Mouse (Mus musculus) spleen, adult 12 weeks (tissue): Measurements from ENCODE around the gene Btnl1.

Experiments
- DNase-seq: peaks from one replicate; pipeline ENCODE4 v3.0.0; 2022; ENCODE audit warnings: low spot score

Btnl1 gene

DNA sequence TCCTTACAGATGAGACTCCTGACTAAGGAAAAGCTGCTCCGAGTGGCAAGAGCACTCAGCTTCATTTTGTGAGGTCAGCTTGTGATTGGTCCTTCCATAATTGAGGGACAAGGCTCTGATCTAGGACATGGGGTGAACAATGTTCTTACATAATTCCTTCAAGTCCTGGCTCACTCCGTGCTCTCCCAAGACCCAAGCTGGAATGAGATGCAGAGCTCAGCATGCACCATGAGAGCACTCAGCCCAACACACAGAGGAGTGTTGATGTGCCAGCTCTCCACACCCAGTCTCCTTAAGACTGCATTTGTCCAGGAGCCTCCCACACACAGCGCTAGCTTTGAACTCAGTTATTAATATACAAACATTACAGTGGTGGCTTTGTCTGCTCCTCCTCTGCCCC, 7.8 kb downstream of the Btnl1 start:
- DNase-seq, result no peak

DNA sequence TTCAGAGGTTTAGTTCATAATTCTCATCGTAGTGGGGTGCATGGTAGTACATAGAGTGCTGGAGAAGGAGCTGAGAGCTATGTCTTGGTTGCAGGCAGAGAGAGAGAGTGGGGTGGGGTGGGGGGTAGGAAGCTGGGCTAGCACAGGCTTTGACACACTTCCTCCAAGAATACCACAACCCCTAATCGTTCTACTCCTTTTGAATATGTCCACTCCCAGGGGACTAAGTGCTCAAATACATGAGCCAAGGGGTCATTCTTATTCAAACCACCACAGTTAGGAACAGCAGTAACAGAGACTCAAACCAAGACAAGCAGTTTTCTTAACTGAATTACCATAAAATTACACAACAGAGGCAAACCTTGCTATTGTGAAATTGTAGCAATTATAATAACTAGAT, 9.7 kb downstream of the Btnl1 start:
- DNase-seq, result no peak

- no peak for DNase-seq
Observed at GRCm38 (mm10) chr17:34388513-34388912, 11.6 kb downstream of the Btnl1 start.

DNA sequence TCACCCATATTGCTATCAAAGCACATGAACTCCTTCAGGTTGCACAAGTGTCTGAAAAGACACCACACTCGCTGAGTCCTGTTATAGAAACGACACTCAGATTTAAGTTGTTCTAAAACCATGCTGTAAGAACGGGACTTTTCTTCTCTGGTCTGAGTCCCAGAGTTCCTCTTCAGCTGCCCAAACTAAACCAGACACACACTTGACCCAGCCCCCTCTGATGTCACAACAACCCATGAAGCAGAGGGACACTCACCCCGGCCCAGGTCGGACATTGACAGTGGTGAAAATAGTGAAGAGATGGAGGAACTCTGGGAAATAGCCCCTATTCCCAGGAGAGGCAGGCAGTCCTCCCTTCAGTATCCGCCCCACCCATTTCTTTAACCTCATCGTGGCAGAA, 14.6 kb downstream of the Btnl1 start:
- DNase-seq, result no peak

DNA sequence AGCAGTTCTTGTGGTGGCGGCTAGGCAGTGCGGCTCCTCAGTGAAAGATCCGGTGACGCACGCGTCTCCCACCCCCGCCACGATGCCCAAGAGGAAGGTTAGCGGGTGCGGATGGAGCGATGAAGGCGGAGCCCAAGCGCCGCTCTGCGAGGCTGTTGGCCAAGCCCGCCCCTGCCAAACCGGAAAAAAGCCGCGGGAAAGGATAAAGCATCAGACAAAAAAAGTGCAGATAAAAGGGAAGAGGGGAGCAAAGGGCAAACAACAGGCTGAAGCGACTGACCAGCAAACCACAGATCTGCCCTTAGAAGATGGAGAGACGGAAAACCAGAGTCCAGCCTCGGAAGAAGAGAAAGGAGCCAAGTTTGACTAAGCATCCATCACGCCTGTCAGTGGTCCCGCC, 15.4 kb downstream of the Btnl1 start:
- no peak for DNase-seq

DNA sequence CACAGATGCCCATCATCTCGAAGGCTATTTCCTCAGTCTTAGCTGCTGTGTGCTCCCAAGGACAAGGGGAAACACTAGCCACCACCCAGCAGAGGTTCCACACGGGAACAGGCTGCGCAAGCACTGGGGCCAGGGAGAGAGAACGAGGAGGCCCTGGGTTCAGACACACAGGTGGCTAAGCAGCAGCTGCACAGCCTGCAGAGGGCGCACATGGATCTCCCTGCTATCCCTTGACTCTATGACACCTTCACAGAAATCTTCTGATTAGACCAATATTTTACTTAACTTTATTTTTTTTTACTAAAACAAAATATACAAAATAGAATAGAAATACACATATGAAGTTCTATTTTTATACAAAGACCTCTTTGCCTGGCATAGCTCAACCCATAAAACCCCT, 20.4 kb downstream of the Btnl1 start:
- DNase-seq, result no peak

DNA sequence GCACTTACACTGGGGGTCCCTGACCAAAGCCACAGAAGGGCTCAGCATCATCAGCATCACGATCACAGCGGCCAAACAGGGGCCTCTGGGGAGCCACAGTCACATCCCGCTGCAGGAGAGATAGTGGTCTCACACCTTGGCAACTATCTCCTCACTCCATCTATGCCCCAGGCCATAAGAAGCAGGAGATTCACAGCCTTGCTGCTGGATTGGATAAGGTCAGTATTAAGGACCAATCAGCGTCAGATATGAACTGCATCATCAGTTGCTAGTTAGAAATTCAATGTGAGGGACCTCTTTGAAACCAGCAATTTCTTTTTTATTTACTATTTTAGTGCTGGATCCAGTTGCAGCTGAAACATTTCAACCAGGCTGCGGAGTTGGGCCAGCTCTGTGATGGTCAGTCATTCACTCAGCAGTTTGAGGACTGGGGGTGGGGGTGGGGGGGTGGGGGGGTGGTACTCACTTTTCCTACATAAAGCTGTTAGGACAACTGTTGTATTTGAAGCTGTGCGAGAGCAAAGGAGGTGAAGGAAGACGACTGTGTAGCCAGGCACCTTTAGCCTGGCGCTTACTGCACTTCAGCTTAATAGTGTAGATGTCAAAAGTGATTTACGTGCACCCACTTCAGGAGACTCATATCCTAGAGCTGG, 21.3 kb downstream of the Btnl1 start:
- DNase-seq, result peak; percentile 49

DNA sequence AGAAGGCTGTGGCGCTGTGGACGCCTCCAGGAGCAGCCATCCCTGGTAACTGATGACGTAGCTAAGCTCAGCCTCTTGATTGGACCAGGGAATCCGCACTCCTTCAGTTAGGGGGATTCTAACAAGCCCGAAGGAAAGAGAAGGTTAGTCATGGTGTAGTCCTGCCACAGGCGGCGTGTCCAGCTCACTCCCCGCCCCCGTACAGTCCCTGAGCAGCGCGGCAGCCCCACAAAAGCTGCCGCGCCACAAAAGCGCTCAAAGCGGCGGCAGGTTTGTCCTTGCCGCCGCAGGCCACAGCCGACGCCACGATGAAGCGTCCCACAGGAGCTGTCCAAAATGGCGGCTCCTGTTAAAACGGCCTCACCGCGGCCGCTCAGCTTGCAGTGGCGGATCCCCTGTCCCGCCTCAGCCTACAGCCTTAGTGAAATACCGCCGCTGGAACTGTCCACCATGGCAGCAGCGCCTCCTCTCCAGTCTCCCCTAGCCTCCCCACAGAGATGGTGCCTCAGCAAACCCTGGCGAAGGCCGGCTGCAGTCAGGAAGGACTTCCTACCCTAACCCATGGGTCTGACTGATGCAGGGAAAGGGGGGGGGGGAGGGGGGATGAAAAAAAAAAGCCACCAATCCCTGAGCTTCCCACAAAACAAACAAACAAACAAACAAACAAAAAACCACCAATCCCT, 21.9 kb downstream of the Btnl1 start, which contains the start of gene BC051142:
Gene BC051142, plus strand, starts transcription at position 110 of the 683 bp plus-strand sequence.
- peak; percentile 59 for DNase-seq

DNA sequence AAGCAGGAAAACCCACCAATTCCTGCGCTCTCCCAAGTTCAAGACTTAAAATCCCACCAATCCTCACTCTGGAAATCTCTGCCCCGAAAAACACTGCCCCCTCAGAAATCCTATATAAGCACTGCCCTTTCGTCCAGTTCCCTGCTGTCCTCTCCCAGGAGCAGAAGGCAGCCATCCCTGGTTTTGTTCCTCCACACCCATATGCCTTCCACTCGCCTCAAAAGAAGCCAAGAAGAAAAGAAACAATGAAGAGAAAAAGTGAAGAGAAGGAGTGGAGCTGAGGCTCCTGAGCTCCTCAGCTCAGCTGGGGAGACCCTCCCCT, 22.4 kb downstream of the Btnl1 start:
- no peak for DNase-seq

GRCm38 (mm10) chr17:34411117-34411516, 34.2 kb downstream of the Btnl1 start:
- peak; percentile 53 for DNase-seq

- no peak for DNase-seq
Observed at GRCm38 (mm10) chr17:34420014-34420413, 43.1 kb downstream of the Btnl1 start.

DNA sequence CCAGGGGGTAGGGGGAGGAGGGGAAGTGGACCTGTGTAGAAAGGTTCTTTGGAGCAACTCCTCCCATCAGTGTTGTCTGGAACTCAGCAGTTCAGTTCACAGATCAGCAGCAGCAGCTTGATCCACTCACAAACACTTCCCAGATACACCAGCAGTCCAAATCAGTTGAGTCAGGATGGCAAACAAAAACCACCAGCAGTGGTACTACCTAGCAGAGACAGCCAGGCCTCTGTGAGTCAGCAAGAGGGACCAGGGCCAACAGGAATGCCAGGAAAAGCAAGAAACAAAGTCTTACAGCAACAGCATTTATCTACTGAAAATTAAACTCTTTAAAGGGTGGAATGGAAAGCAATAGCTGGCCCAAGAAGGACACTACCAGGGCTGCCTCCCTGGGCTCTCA, 50.7 kb downstream of the Btnl1 start:
- no peak for DNase-seq
